Mouse (Mus musculus) thymus, postnatal 10 days (tissue): ENCODE data around the gene AC192777.2.
"Not testable (repeated sequence)": the region's sequence is repeated elsewhere in the genome, so short reads cannot be mapped to it uniquely, and the experiment has no call there.

ENCODE experiments used
- DNase-seq, 2 experiments: peaks; one replicate each; pipeline ENCODE4 v3.0.0; 2021; ENCODE audit warnings: low spot score in 2 of 2

The AC192777.2 gene

GRCm38 (mm10) chr17:40095150-40095549 lies at the start of gene AC192777.2:
AC192777.2 (plus strand) TSS chr17:40095450.
- not testable (repeated sequence) for DNase-seq

GRCm38 (mm10) chr17:40116172-40116571 lies 20.9 kb downstream of the AC192777.2 start:
- DNase-seq = not testable (repeated sequence)

GRCm38 (mm10) chr17:40116877-40117276 lies 21.6 kb downstream of the AC192777.2 start:
- DNase-seq = not testable (repeated sequence)
